Mouse (Mus musculus) kidney, postnatal 0 days (tissue): ENCODE measurements at regions not wholly inside any gene's neighbourhood (a gene's known extent, or its start where the extent isn't known, plus 50 kb on each side); places are given as distances from the start of the nearest gene placed in this dataset.
"Not testable (repeated sequence)": the region's sequence is repeated elsewhere in the genome, so short reads cannot be mapped to it uniquely, and the experiment has no call there.

ENCODE experiments used
- ATAC-seq: fragments of 200-750 bp; cut with Nextera tagmentation; replicated peaks from 2 replicates; pipeline ENCODE4 v1.8.0; 2017; ENCODE audit warnings: low read depth, moderate number of reproducible peaks, moderate TSS enrichment, moderate library complexity; ENCODE audit not compliant: low FRiP score
- DNase-seq: peaks from one replicate; pipeline ENCODE4 v3.0.0-alpha.2; 2016; ENCODE audit warnings: low spot score
- H3K27ac ChIP-seq: fragments of 300-500 bp; sonication (generic); 2 replicates; pipeline ENCODE4 v1.5.1; 2014; ENCODE audit warnings: mild to moderate bottlenecking
- H3K27me3 ChIP-seq: fragments of 300-500 bp; sonication (generic); 2 replicates; pipeline ENCODE4 v1.6.1; 2014; ENCODE audit warnings: low read length, mixed read lengths; ENCODE audit not compliant: insufficient read depth
- H3K36me3 ChIP-seq: fragments of 300-500 bp; sonication (generic); 2 replicates; pipeline ENCODE4 v1.6.1; 2014; ENCODE audit warnings: low read length, mixed read lengths; ENCODE audit not compliant: insufficient read depth
- H3K4me1 ChIP-seq: fragments of 300-500 bp; sonication (generic); replicated peaks from 2 replicates; pipeline ENCODE4 v1.6.1; 2014; ENCODE audit warnings: antibody characterized with exemption, low read length, mixed read lengths; ENCODE audit not compliant: insufficient read depth
- H3K4me2 ChIP-seq: fragments of 300-500 bp; sonication (generic); 2 replicates; pipeline ENCODE4 v1.6.1; 2014; ENCODE audit warnings: mild to moderate bottlenecking, low read length, moderate library complexity, mixed read lengths
- H3K4me3 ChIP-seq: fragments of 300-500 bp; sonication (generic); replicated peaks from 2 replicates; pipeline ENCODE4 v1.5.1; 2014; ENCODE audit warnings: low read depth, low read length
- H3K9ac ChIP-seq: fragments of 300-500 bp; sonication (generic); 2 replicates; pipeline ENCODE4 v1.6.1; 2014; ENCODE audit warnings: low read depth, low read length
- H3K9me3 ChIP-seq: fragments of 300-500 bp; sonication (generic); replicated peaks from 2 replicates; pipeline ENCODE4 v1.6.1; 2016; ENCODE audit warnings: low read length, inconsistent platforms, mixed read lengths
- CTCF ChIP-seq: IDR thresholded peaks from 2 replicates; pipeline ENCODE4 v1.5.1; 2016; ENCODE audit warnings: antibody characterized with exemption, low read depth, mild to moderate bottlenecking, moderate library complexity
- WGBS: fragments of 180-500 bp; shearing (Covaris S2); extraction: QIAGEN DNeasy Blood & Tissue Kit; methylation state at CpG from one replicate; pipeline ENCODE4 v1.1.7; 2014; 5-methylcytosine and 5-hydroxymethylcytosine counted together

- no peak overlapping the region for H3K27ac ChIP-seq
- no peaks in the 10 kb centered on the region for H3K4me1 ChIP-seq
- H3K4me3 ChIP-seq, result no peak overlapping the region
- no peaks in the 10 kb centered on the region for H3K27me3 ChIP-seq
- no peaks in the 10 kb centered on the region for H3K9me3 ChIP-seq
- no peak for TF ChIP-seq CTCF
- DNase-seq (no peak), ATAC-seq (no peak)
- no peaks in the 10 kb centered on the region for H3K36me3 ChIP-seq
- H3K9ac ChIP-seq, result no peak overlapping the region
- 84% methylated on average over 4 of the region's 4 CpGs for WGBS
- H3K4me2 ChIP-seq, result no peak overlapping the region
Observed at GRCm38 (mm10) chr2:78022756-78023155, 76.6 kb upstream of the Cwc22 start.

- WGBS, result 17% methylated on average over 5 of the region's 5 CpGs
- TF ChIP-seq CTCF, result peak; percentile 70
- Histone ChIP-seq H3K4me3 (no peak overlapping the region), H3K36me3 (no peaks in the 10 kb centered on the region), H3K27ac (no peak overlapping the region), H3K4me1 (no peaks in the 10 kb centered on the region), H3K9me3 (no peaks in the 10 kb centered on the region), H3K4me2 (peak overlapping the region; percentile 28), H3K27me3 (no peaks in the 10 kb centered on the region), H3K9ac (no peak overlapping the region)
- DNase-seq (peak; percentile 76), ATAC-seq (no peak)
Observed at GRCm38 (mm10) chr2:78021905-78022304, 75.7 kb upstream of the Cwc22 start.

- DNase-seq (no peak), ATAC-seq (no peak)
- no peaks in the 10 kb centered on the region for H3K27me3 ChIP-seq
- no peaks in the 10 kb centered on the region for H3K36me3 ChIP-seq
- H3K4me2 ChIP-seq, result peak overlapping the region; percentile 28
- 31% methylated on average over 2 of the region's 2 CpGs for WGBS
- no peak for TF ChIP-seq CTCF
- H3K4me1 ChIP-seq, result no peaks in the 10 kb centered on the region
- H3K9ac ChIP-seq, result no peak overlapping the region
- no peak overlapping the region for H3K27ac ChIP-seq
- H3K4me3 ChIP-seq, result no peak overlapping the region
- H3K9me3 ChIP-seq, result no peaks in the 10 kb centered on the region
Observed at GRCm38 (mm10) chr2:78021356-78021900, 75.3 kb upstream of the Cwc22 start.

GRCm38 (mm10) chr2:78020516-78020915 is 74.3 kb upstream of the Cwc22 start:
- no peaks in the 10 kb centered on the region for H3K4me1 ChIP-seq
- DNase-seq (no peak), ATAC-seq (no peak)
- H3K4me2 ChIP-seq, result no peak overlapping the region
- H3K4me3 ChIP-seq, result no peak overlapping the region
- TF ChIP-seq CTCF, result no peak
- H3K9ac ChIP-seq, result no peak overlapping the region
- no peaks in the 10 kb centered on the region for H3K9me3 ChIP-seq
- H3K27ac ChIP-seq, result no peak overlapping the region
- H3K36me3 ChIP-seq, result no peaks in the 10 kb centered on the region
- 71% methylated on average over 3 of the region's 3 CpGs for WGBS
- H3K27me3 ChIP-seq, result no peaks in the 10 kb centered on the region

- Histone ChIP-seq H3K4me2 (no peak overlapping the region), H3K9me3 (no peaks in the 10 kb centered on the region), H3K4me3 (no peak overlapping the region), H3K4me1 (no peaks in the 10 kb centered on the region), H3K36me3 (no peaks in the 10 kb centered on the region), H3K27me3 (no peaks in the 10 kb centered on the region), H3K9ac (no peak overlapping the region), H3K27ac (no peak overlapping the region)
- ATAC-seq (no peak), DNase-seq (no peak)
- no peak for TF ChIP-seq CTCF
- 88% methylated on average over 3 of the region's 3 CpGs for WGBS
Observed at GRCm38 (mm10) chr2:78019916-78020315, 73.7 kb upstream of the Cwc22 start.

- not testable (repeated sequence) for H3K4me3 ChIP-seq, H3K4me2 ChIP-seq, H3K27ac ChIP-seq, H3K36me3 ChIP-seq, DNase-seq, H3K27me3 ChIP-seq, ATAC-seq, H3K4me1 ChIP-seq, H3K9me3 ChIP-seq, H3K9ac ChIP-seq
- WGBS, result 91% methylated on average over 6 of the region's 6 CpGs
Observed at GRCm38 (mm10) chr2:78012441-78012840, 66.3 kb upstream of the Cwc22 start.

GRCm38 (mm10) chr2:78011821-78012220 is 65.6 kb upstream of the Cwc22 start:
- Histone ChIP-seq H3K9ac (no peak overlapping the region), H3K9me3 (no peaks in the 10 kb centered on the region), H3K4me2 (no peak overlapping the region), H3K27ac (no peak overlapping the region), H3K4me1 (no peaks in the 10 kb centered on the region), H3K36me3 (no peaks in the 10 kb centered on the region), H3K4me3 (no peak overlapping the region), H3K27me3 (no peaks in the 10 kb centered on the region)
- no peak for TF ChIP-seq CTCF
- ATAC-seq, result no peak
- no peak for DNase-seq
- WGBS, result 86% methylated on average over 2 of the region's 2 CpGs
